Mouse (Mus musculus) kidney, adult 2 months (tissue): ENCODE measurements at regions not wholly inside any gene's neighbourhood (a gene's known extent, or its start where the extent isn't known, plus 50 kb on each side); places are given as distances from the start of the nearest gene placed in this dataset.
A peak's percentile ranks its signal among the peaks of the same experiment; 100 is the strongest.

Source experiments
- DNase-seq: peaks from one replicate; pipeline ENCODE4 v3.0.0; 2021
- H3K27ac ChIP-seq: fragments of 200-500 bp; 2 replicates; pipeline ENCODE4 v1.5.1; 2012; ENCODE audit warnings: low read depth, low read length, control low read depth, inconsistent platforms; ENCODE audit not compliant: insufficient read depth
- H3K27me3 ChIP-seq: fragments of 200-500 bp; replicated peaks from 2 replicates; pipeline ENCODE4 v1.6.1; 2012; ENCODE audit warnings: mild to moderate bottlenecking, moderate library complexity, low read length, inconsistent platforms; ENCODE audit not compliant: control insufficient read depth, insufficient read depth
- H3K36me3 ChIP-seq: fragments of 200-500 bp; 2 replicates; pipeline ENCODE4 v1.6.1; 2012; ENCODE audit warnings: mild to moderate bottlenecking, moderate library complexity, low read length, inconsistent platforms; ENCODE audit not compliant: control insufficient read depth, insufficient read depth
- H3K4me1 ChIP-seq: fragments of 200-500 bp; 2 replicates; pipeline ENCODE4 v1.6.1; 2011; ENCODE audit warnings: low read length; ENCODE audit not compliant: control insufficient read depth, insufficient read depth
- H3K4me3 ChIP-seq: fragments of 200-500 bp; 2 replicates; pipeline ENCODE4 v1.5.1; 2011; ENCODE audit warnings: mild to moderate bottlenecking, low read depth, low read length, control low read depth; ENCODE audit not compliant: insufficient read depth
- CTCF ChIP-seq: fragments of 200-500 bp; conservative IDR thresholded peaks from 2 replicates; pipeline ENCODE4 v1.5.1; 2011; ENCODE audit warnings: low read depth, mild to moderate bottlenecking, control low read depth, low read length, moderate library complexity, mixed read lengths; ENCODE audit not compliant: insufficient read depth, insufficient read length
- POLR2A ChIP-seq: fragments of 200-500 bp; IDR thresholded peaks from one replicate; pipeline ENCODE4 v1.6.1; 2011; ENCODE audit warnings: low read depth, low read length, control low read depth
- WGBS: fragments of 180-500 bp; shearing (Covaris S2); methylation state at CpG from one replicate; pipeline ENCODE4 v1.1.7; 2018; 5-methylcytosine and 5-hydroxymethylcytosine counted together

- no peaks in the 10 kb centered on the region for H3K27me3 ChIP-seq
- H3K4me1 ChIP-seq = no peaks in the 10 kb centered on the region
- H3K36me3 ChIP-seq = no peaks in the 10 kb centered on the region
- no peak overlapping the region for H3K27ac ChIP-seq
- TF ChIP-seq CTCF = no peak
- TF ChIP-seq POLR2A = no peak
- H3K4me3 ChIP-seq = no peak overlapping the region
- WGBS = 88% methylated on average over 1 of the region's 1 CpGs
- DNase-seq = no peak
These were observed 204.3 kb downstream of the C1d start for GRCm38 (mm10) chr11:17461701-17462100.

- no peaks in the 10 kb centered on the region for H3K27me3 ChIP-seq
- no peaks in the 10 kb centered on the region for H3K36me3 ChIP-seq
- WGBS = 47% methylated on average over 2 of the region's 2 CpGs
- no peak for DNase-seq
- H3K4me1 ChIP-seq = no peaks in the 10 kb centered on the region
- peak; percentile 57 for TF ChIP-seq CTCF
- no peak for TF ChIP-seq POLR2A
- H3K4me3 ChIP-seq = no peak overlapping the region
- H3K27ac ChIP-seq = no peak overlapping the region
These were observed 207.5 kb downstream of the C1d start for GRCm38 (mm10) chr11:17464875-17465274.

GRCm38 (mm10) chr11:17468431-17469165 lies 211.2 kb downstream of the C1d start:
- Histone ChIP-seq H3K36me3 (no peaks in the 10 kb centered on the region), H3K27me3 (no peaks in the 10 kb centered on the region), H3K4me3 (no peak overlapping the region), H3K27ac (no peak overlapping the region), H3K4me1 (no peaks in the 10 kb centered on the region)
- WGBS = 84% methylated on average over 2 of the region's 2 CpGs
- TF ChIP-seq CTCF (no peak), POLR2A (no peak)
- DNase-seq = peak; percentile 24

GRCm38 (mm10) chr11:17481436-17481996 lies 224.1 kb downstream of the C1d start:
- DNase-seq = no peak
- H3K4me1 ChIP-seq = no peaks in the 10 kb centered on the region
- no peak overlapping the region for H3K27ac ChIP-seq
- TF ChIP-seq POLR2A (no peak), CTCF (no peak)
- no peak overlapping the region for H3K4me3 ChIP-seq
- H3K36me3 ChIP-seq = no peaks in the 10 kb centered on the region
- 55% methylated on average over 4 of the region's 4 CpGs for WGBS
- no peaks in the 10 kb centered on the region for H3K27me3 ChIP-seq

- TF ChIP-seq POLR2A (no peak), CTCF (no peak)
- Histone ChIP-seq H3K4me3 (no peak overlapping the region), H3K27ac (no peak overlapping the region), H3K4me1 (no peaks in the 10 kb centered on the region), H3K36me3 (no peaks in the 10 kb centered on the region), H3K27me3 (no peaks in the 10 kb centered on the region)
- WGBS = 66% methylated on average over 3 of the region's 3 CpGs
- no peak for DNase-seq
These were observed 226.6 kb downstream of the C1d start for GRCm38 (mm10) chr11:17483849-17484441.

- Histone ChIP-seq H3K27ac (no peak overlapping the region), H3K4me3 (no peak overlapping the region), H3K36me3 (no peaks in the 10 kb centered on the region), H3K4me1 (no peaks in the 10 kb centered on the region), H3K27me3 (no peaks in the 10 kb centered on the region)
- DNase-seq = no peak
- TF ChIP-seq CTCF (no peak), POLR2A (no peak)
- 71% methylated on average over 14 of the region's 14 CpGs for WGBS
These were observed 244.0 kb downstream of the C1d start for GRCm38 (mm10) chr11:17501120-17502043.
